Mouse (Mus musculus): ENCODE measurements around the gene Tenm1.

DNA sequence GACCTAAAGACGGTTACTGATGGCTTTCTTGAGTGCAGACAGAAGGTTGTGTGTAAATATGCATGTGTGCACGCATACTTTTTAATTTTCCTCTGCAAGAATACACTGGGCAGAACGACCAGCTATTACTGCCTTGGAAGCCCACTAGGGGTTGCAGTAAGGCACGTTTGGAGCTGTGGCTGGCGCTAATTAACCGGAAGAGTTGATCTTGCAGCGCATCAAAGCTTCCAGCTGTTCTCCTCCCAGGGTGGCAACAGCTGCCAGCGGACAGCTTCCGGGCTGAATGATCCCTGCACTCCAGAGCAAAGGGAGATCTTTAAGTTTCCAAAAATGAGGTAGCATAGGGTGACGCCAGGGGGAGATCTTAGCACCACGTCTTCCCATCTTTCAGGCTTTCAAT, 1.7 kb upstream of the Tenm1 start:
- no peak for TF ChIP-seq CTCF (IDR thresholded peaks at IDR 0.05 in 2 of 3, conservative IDR thresholded peaks at IDR 0.05 in 1 of 3; ENCODE audit: control insufficient read depth in 1 of 3, insufficient read depth in 1 of 3, low read depth in 2 of 3, low read length in 3 of 3, poor library complexity in 1 of 3, severe bottlenecking in 1 of 3)
- TF ChIP-seq CHD2 (IDR thresholded peaks at IDR 0.05; ENCODE audit: low read length), result no peak
- TF ChIP-seq TBP (IDR thresholded peaks at IDR 0.05; ENCODE audit: low read depth, low read length), result no peak
- TF ChIP-seq SIN3A (IDR thresholded peaks at IDR 0.05; ENCODE audit: low read length), result no peak
- TF ChIP-seq ZMIZ1 (IDR thresholded peaks at IDR 0.05; ENCODE audit: low read depth, low read length), result no peak
- no peak for TF ChIP-seq E2F4 (IDR thresholded peaks at IDR 0.05; ENCODE audit: borderline replicate concordance, low read depth, low read length)
